Mouse (Mus musculus): ENCODE data around the gene Rap1gds1.

Gene Rap1gds1

GRCm38 (mm10) chr3:138880999-138881724 lies 193.8 kb downstream of the Rap1gds1 start:
- no peak for DNase-seq (ENCODE audit: low read depth, low spot score)

- DNase-seq (ENCODE audit: low read depth, low spot score) = no peak
These were observed 197.3 kb downstream of the Rap1gds1 start for GRCm38 (mm10) chr3:138877741-138878140.

- no peak for DNase-seq (ENCODE audit: low read depth, low spot score)
These were observed 198.1 kb downstream of the Rap1gds1 start for GRCm38 (mm10) chr3:138876931-138877361.

- DNase-seq (ENCODE audit: low read depth, low spot score) = no peak
These were observed 198.6 kb downstream of the Rap1gds1 start for GRCm38 (mm10) chr3:138876418-138876817.

GRCm38 (mm10) chr3:138875936-138876335 lies 199.1 kb downstream of the Rap1gds1 start:
- no peak for DNase-seq (ENCODE audit: low read depth, low spot score)
